Mouse (Mus musculus): Measurements from ENCODE around the gene Prtn3. TPM values are rescaled to one million over a fixed set of nuclear protein-coding genes. Genes with fewer than 3 reads are reported as not detected.
A peak's percentile ranks its signal among the peaks of the same experiment; 100 is the strongest.
"Not testable (repeated sequence)": the region's sequence is repeated elsewhere in the genome, so short reads cannot be mapped to it uniquely, and the experiment has no call there.

The Prtn3 gene
- polyA plus RNA-seq, 1 experiment from 2014 or later: 12.8 TPM

- ATAC-seq: 0 out of 2 replicates have a peak, but pooled peaks have one; percentile 24
- 14% methylated on average over 22 of the region's 22 CpGs for WGBS
Measured at GRCm38 (mm10) chr10:79883297-79884084, 9.2 kb downstream of the Prtn3 start.

GRCm38 (mm10) chr10:79884446-79884845 lies 10.2 kb downstream of the Prtn3 start:
- no peak overlapping the region for H3K27ac ChIP-seq
- no peak for ATAC-seq
- peaks cover 33% of the 10 kb centered on the region for H3K27me3 ChIP-seq
- H3K4me2 ChIP-seq: no peak overlapping the region
- H3K9me3 ChIP-seq (replicated peaks): no peaks in the 10 kb centered on the region
- H3K4me3 ChIP-seq: no peak overlapping the region
- H3K36me3 ChIP-seq (ENCODE audit: poor library complexity, severe bottlenecking): no peaks in the 10 kb centered on the region
- peaks cover 7% of the 10 kb centered on the region for H3K4me1 ChIP-seq
- 66% methylated on average over 4 of the region's 4 CpGs for WGBS
- no peak overlapping the region for H3K9ac ChIP-seq

More at GRCm38 (mm10) chr10:79883297-79884084, 9.2 kb downstream of the Prtn3 start:
- Histone ChIP-seq H3K27ac (no peak overlapping the region), H3K9ac (no peak overlapping the region), H3K27me3 (peaks cover 36% of the 10 kb centered on the region), H3K9me3 (replicated peaks) (no peaks in the 10 kb centered on the region), H3K36me3 (ENCODE audit: poor library complexity, severe bottlenecking) (no peaks in the 10 kb centered on the region), H3K4me2 (no peak overlapping the region), H3K4me3 (no peak overlapping the region), H3K4me1 (peaks cover 7% of the 10 kb centered on the region)

- H3K4me3 ChIP-seq; H3K4me2 ChIP-seq; H3K9ac ChIP-seq; ATAC-seq; H3K9me3 ChIP-seq (replicated peaks); H3K27ac ChIP-seq; H3K4me1 ChIP-seq; H3K36me3 ChIP-seq (ENCODE audit: poor library complexity, severe bottlenecking): not testable (repeated sequence)
- peaks cover 33% of the 10 kb centered on the region for H3K27me3 ChIP-seq
- 79% methylated on average over 3 of the region's 3 CpGs for WGBS
Measured at GRCm38 (mm10) chr10:79884938-79885337, 10.7 kb downstream of the Prtn3 start.

DNA sequence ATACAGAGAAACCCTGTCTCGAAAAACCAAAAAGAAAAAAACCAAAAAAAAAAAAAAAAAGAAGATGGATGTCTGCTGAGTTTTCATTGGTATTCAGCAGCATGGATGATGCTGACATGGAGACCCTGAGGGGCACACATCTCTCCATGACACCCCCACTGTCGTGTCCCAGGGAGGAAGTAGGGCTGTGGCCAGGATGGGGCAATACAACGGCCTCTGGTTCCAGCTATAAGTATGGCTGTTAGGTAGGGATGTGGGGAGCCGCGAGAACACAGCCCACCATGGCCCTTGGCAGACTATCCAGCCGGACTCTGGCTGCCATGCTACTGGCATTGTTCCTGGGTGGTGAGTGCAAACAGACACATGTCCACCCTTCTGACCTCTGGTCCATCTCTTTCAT lies 11.8 kb downstream of the Prtn3 start, which contains the start of gene Elane:
Gene Elane (plus strand): TSS at position 194 of the 400 bp plus-strand sequence.
- no peak within 1 kb of the TSS for H3K4me2 ChIP-seq
- H3K4me1 ChIP-seq: peaks cover 7% of the 10 kb centered on the region
- H3K27ac ChIP-seq: no peak within 1 kb of the TSS
- no peak within 1 kb of the TSS for H3K4me3 ChIP-seq
- ATAC-seq: no peak
- WGBS: 80% methylated on average over 6 of the region's 6 CpGs
- no peaks in the 10 kb centered on the region for H3K9me3 ChIP-seq (replicated peaks)
- peaks cover 33% of the 10 kb centered on the region for H3K27me3 ChIP-seq
- no peak within 1 kb of the TSS for H3K9ac ChIP-seq
- no peaks in the 10 kb centered on the region for H3K36me3 ChIP-seq (ENCODE audit: poor library complexity, severe bottlenecking)

DNA sequence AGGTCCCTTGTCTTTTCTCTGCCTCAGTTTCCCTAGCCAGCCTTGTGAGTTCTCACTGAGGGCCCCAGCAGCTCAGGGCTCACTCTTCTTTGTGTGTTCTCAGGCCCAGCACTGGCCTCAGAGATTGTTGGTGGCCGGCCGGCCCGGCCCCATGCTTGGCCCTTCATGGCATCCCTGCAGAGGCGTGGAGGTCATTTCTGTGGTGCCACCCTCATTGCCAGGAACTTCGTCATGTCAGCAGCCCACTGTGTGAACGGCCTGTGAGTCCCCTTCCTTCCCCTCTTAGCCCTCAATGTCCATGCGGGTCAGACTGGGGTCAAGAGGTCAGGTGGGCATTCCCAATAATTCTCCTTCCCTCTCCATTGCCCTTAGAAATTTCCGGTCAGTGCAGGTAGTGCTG lies 12.3 kb downstream of the Prtn3 start:
- H3K27ac ChIP-seq: no peak overlapping the region
- H3K9me3 ChIP-seq (replicated peaks): no peaks in the 10 kb centered on the region
- no peak overlapping the region for H3K9ac ChIP-seq
- no peak overlapping the region for H3K4me2 ChIP-seq
- ATAC-seq: no peak
- H3K36me3 ChIP-seq (ENCODE audit: poor library complexity, severe bottlenecking): no peaks in the 10 kb centered on the region
- 86% methylated on average over 8 of the region's 8 CpGs for WGBS
- no peak overlapping the region for H3K4me3 ChIP-seq
- peaks cover 7% of the 10 kb centered on the region for H3K4me1 ChIP-seq
- H3K27me3 ChIP-seq: peaks cover 27% of the 10 kb centered on the region

- no peak for ATAC-seq
- WGBS: 96% methylated on average over 2 of the region's 2 CpGs
Measured at GRCm38 (mm10) chr10:79889386-79889785, 15.1 kb downstream of the Prtn3 start.

GRCm38 (mm10) chr10:79890670-79891069 lies 16.4 kb downstream of the Prtn3 start, which contains the start of gene Cfd:
Cfd (plus strand) TSS chr10:79890853.
- Histone ChIP-seq H3K4me3 (no peak within 1 kb of the TSS), H3K27ac (no peak within 1 kb of the TSS), H3K27me3 (peaks cover 9% of the 10 kb centered on the region; the same call in 1 of the 2 replicates), H3K9me3 (replicated peaks) (no peaks in the 10 kb centered on the region), H3K4me2 (no peak within 1 kb of the TSS), H3K9ac (no peak within 1 kb of the TSS), H3K4me1 (no peaks in the 10 kb centered on the region; the same call in 1 of the 2 replicates), H3K36me3 (ENCODE audit: poor library complexity, severe bottlenecking) (peaks cover 13% of the 10 kb centered on the region)
- ATAC-seq: no peak
- 41% methylated on average over 5 of the region's 5 CpGs for WGBS

More at GRCm38 (mm10) chr10:79889386-79889785, 15.1 kb downstream of the Prtn3 start:
- Histone ChIP-seq H3K9me3 (replicated peaks) (no peaks in the 10 kb centered on the region), H3K36me3 (ENCODE audit: poor library complexity, severe bottlenecking) (0 out of 2 replicates have a peak, but pooled peaks cover 4% of the 10 kb centered on the region), H3K4me3 (no peak overlapping the region), H3K9ac (no peak overlapping the region), H3K27ac (no peak overlapping the region), H3K27me3 (peaks cover 9% of the 10 kb centered on the region; the same call in 1 of the 2 replicates), H3K4me1 (no peaks in the 10 kb centered on the region; the same call in 1 of the 2 replicates), H3K4me2 (no peak overlapping the region)

- H3K27ac ChIP-seq; H3K4me3 ChIP-seq; H3K9me3 ChIP-seq (replicated peaks); H3K4me1 ChIP-seq; H3K4me2 ChIP-seq; H3K9ac ChIP-seq; H3K27me3 ChIP-seq: not testable (repeated sequence)
- peaks cover 32% of the 10 kb centered on the region for H3K36me3 ChIP-seq (ENCODE audit: poor library complexity, severe bottlenecking)
- WGBS: 44% methylated on average over 22 of the region's 22 CpGs
- peak; percentile 68 for ATAC-seq
Measured at GRCm38 (mm10) chr10:79892451-79893118, 18.3 kb downstream of the Prtn3 start.

GRCm38 (mm10) chr10:79896306-79896705 lies 22.0 kb downstream of the Prtn3 start:
- no peaks in the 10 kb centered on the region for H3K9me3 ChIP-seq (replicated peaks)
- no peak for ATAC-seq
- no peak overlapping the region for H3K27ac ChIP-seq
- WGBS: 91% methylated on average over 16 of the region's 16 CpGs
- peaks cover 13% of the 10 kb centered on the region; the same call in 1 of the 2 replicates for H3K27me3 ChIP-seq
- H3K4me2 ChIP-seq: no peak overlapping the region
- H3K4me1 ChIP-seq: peaks cover 10% of the 10 kb centered on the region
- no peak overlapping the region for H3K4me3 ChIP-seq
- H3K36me3 ChIP-seq (ENCODE audit: poor library complexity, severe bottlenecking): peaks cover 57% of the 10 kb centered on the region
- no peak overlapping the region for H3K9ac ChIP-seq

GRCm38 (mm10) chr10:79896814-79897213 lies 22.5 kb downstream of the Prtn3 start:
- H3K4me2 ChIP-seq: no peak overlapping the region
- WGBS: 90% methylated on average over 13 of the region's 13 CpGs
- H3K9ac ChIP-seq: no peak overlapping the region
- H3K9me3 ChIP-seq (replicated peaks): no peaks in the 10 kb centered on the region
- H3K36me3 ChIP-seq (ENCODE audit: poor library complexity, severe bottlenecking): peaks cover 57% of the 10 kb centered on the region
- peaks cover 14% of the 10 kb centered on the region for H3K4me1 ChIP-seq
- no peak overlapping the region for H3K4me3 ChIP-seq
- peaks cover 13% of the 10 kb centered on the region; the same call in 1 of the 2 replicates for H3K27me3 ChIP-seq
- no peak overlapping the region for H3K27ac ChIP-seq
- ATAC-seq: no peak

GRCm38 (mm10) chr10:79897316-79898245 lies 23.3 kb downstream of the Prtn3 start:
- WGBS: 56% methylated on average over 20 of the region's 20 CpGs
- H3K27me3 ChIP-seq: peaks cover 14% of the 10 kb centered on the region; the same call in 1 of the 2 replicates
- H3K4me1 ChIP-seq: peaks cover 14% of the 10 kb centered on the region
- no peak for ATAC-seq
- no peak overlapping the region for H3K27ac ChIP-seq
- no peak overlapping the region for H3K9ac ChIP-seq
- peaks cover 58% of the 10 kb centered on the region for H3K36me3 ChIP-seq (ENCODE audit: poor library complexity, severe bottlenecking)
- no peaks in the 10 kb centered on the region for H3K9me3 ChIP-seq (replicated peaks)
- H3K4me3 ChIP-seq: no peak overlapping the region
- H3K4me2 ChIP-seq: no peak overlapping the region
